Mouse (Mus musculus) G1E (cell line): Measurements from ENCODE around the gene Arhgap32.

Experiments
- CTCF ChIP-seq: IDR thresholded peaks from 2 replicates; pipeline ENCODE4 v1.5.1; 2012; ENCODE audit warnings: low read depth, low read length, inconsistent platforms, mixed read lengths
- GATA1 ChIP-seq: IDR thresholded peaks from 2 replicates; pipeline ENCODE4 v1.6.1; 2012; ENCODE audit warnings: borderline replicate concordance, low read length, inconsistent platforms, mixed read lengths

GRCm38 (mm10) chr9:32136680-32137295, 20.9 kb downstream of the Arhgap32 start:
- TF ChIP-seq CTCF (no peak), GATA1 (no peak)
